Mouse (Mus musculus): ENCODE data around the gene Grin2b. TPM values are rescaled to one million over a fixed set of nuclear protein-coding genes. Genes with fewer than 3 reads are reported as not detected.
A peak's percentile ranks its signal among the peaks of the same experiment; 100 is the strongest.
"Not testable (repeated sequence)": the region's sequence is repeated elsewhere in the genome, so short reads cannot be mapped to it uniquely, and the experiment has no call there.

Grin2b gene
- total and polyA plus RNA-seq, 3 experiments, result not detected

DNA sequence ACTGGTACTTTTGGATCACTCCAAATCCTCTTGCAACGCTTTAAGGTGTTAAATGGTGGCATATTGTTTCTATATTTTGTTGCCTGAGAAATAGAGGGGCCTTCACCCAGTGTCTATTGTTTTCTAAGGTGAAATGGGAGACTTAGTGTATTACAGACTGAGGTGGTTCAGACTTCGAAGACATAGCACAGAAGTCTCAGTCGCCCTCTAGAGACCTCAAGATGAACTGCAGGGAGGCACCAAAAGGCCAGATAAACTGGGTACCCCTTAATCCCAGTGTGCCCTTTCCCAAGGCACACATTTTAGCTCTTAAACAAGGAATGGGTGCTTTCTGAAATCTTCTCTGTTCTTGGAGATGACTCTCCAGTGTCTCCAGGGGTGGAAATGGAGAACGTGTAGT, 345.4 kb downstream of the Grin2b start:
- Histone ChIP-seq H3K27ac (ENCODE audit: insufficient read depth, low read depth) (no peak overlapping the region), H3K9ac (ENCODE audit: insufficient read depth, low read depth) (no peak overlapping the region), H3K4me1 (ENCODE audit: control insufficient read depth in 1 of 2, insufficient read depth in 2 of 2) (no peaks in the 10 kb centered on the region), H3K4me3 (replicated peaks in 1 of 3; ENCODE audit: low read depth in 2 of 3, low read length in 2 of 3, poor library complexity in 1 of 3) (no peak overlapping the region), H3K79me2 (replicated peaks; ENCODE audit: control insufficient read depth, extremely low read depth, insufficient read depth, poor library complexity, severe bottlenecking) (no peaks in the 10 kb centered on the region), H3K27me3 (replicated peaks) (no peaks in the 10 kb centered on the region), H3K4me2 (ENCODE audit: insufficient read depth, low read depth, poor library complexity, severe bottlenecking) (no peak overlapping the region), H3K36me3 (replicated peaks in 1 of 2; ENCODE audit: control insufficient read depth in 1 of 2, insufficient read depth in 1 of 2, low read length in 1 of 2) (no peaks in the 10 kb centered on the region), H3K9me3 (replicated peaks; ENCODE audit: low read length) (peaks cover 72% of the 10 kb centered on the region)
- dilution Hi-C loops (cut with MboI; ENCODE audit: extremely low pct_ligation_motif_present, extremely low pct_unique_long_range_greater_than_20kb, low sequenced_read_pairs) (no loop called here), in situ Hi-C loops (cut with MboI; ENCODE audit: low pct_ligation_motif_present, low pct_unique_long_range_greater_than_20kb, low sequenced_read_pairs) (no loop called here)
- TF ChIP-seq JUN (IDR thresholded peaks at IDR 0.05; ENCODE audit: insufficient read depth, low read depth, low read length) (no peak), RAD21 (IDR thresholded peaks at IDR 0.05; ENCODE audit: low read depth, low read length) (no peak; the same call in 1 of the 2 replicates), CTCF (conservative IDR thresholded peaks at IDR 0.05 in 1 of 2, IDR thresholded peaks at IDR 0.05 in 1 of 2; ENCODE audit: low read depth in 2 of 2, low read length in 2 of 2) (peak in 1 of 2 experiments; percentile 9; a peak in 1 of 4 replicates)
- DNase-seq (ENCODE audit: extremely low read depth), result no peak

DNA sequence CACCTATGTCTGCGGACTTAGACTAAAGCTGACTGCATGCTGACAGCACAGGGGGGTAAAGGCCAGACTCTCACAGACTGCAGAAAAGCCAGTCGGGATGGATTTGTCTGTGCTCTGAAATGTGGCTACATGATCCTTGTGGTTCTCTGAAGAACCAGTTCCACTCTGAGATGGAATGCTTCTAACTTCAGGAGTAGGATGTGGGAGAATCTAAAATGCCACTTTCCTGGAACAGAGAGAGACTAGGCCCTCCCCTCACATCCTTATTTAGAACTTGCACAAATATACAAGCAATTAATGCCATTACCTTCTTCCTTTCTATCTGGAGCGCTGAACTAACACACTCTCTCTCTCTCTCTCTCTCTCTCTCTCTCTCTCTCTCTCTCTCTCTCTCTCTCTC, 346.0 kb downstream of the Grin2b start:
- H3K36me3 ChIP-seq (replicated peaks in 1 of 2; ENCODE audit: control insufficient read depth in 1 of 2, insufficient read depth in 1 of 2, low read length in 1 of 2), result no peaks in the 10 kb centered on the region
- no peak for DNase-seq (ENCODE audit: extremely low read depth)
- no peaks in the 10 kb centered on the region for H3K27me3 ChIP-seq (replicated peaks)
- H3K27ac ChIP-seq (ENCODE audit: insufficient read depth, low read depth), result no peak overlapping the region
- no peak overlapping the region for H3K4me3 ChIP-seq (replicated peaks in 1 of 3; ENCODE audit: low read depth in 2 of 3, low read length in 2 of 3, poor library complexity in 1 of 3)
- no peaks in the 10 kb centered on the region for H3K4me1 ChIP-seq (ENCODE audit: control insufficient read depth in 1 of 2, insufficient read depth in 2 of 2)
- peaks cover 72% of the 10 kb centered on the region for H3K9me3 ChIP-seq (replicated peaks; ENCODE audit: low read length)
- dilution Hi-C loops (cut with MboI; ENCODE audit: extremely low pct_ligation_motif_present, extremely low pct_unique_long_range_greater_than_20kb, low sequenced_read_pairs), result no loop called here
- H3K4me2 ChIP-seq (ENCODE audit: insufficient read depth, low read depth, poor library complexity, severe bottlenecking), result no peak overlapping the region
- no peaks in the 10 kb centered on the region for H3K79me2 ChIP-seq (replicated peaks; ENCODE audit: control insufficient read depth, extremely low read depth, insufficient read depth, poor library complexity, severe bottlenecking)
- no peak for TF ChIP-seq TBP (conservative IDR thresholded peaks at IDR 0.05; ENCODE audit: low read depth, low read length)
- H3K9ac ChIP-seq (ENCODE audit: insufficient read depth, low read depth), result no peak overlapping the region
- in situ Hi-C loops (cut with MboI; ENCODE audit: low pct_ligation_motif_present, low pct_unique_long_range_greater_than_20kb, low sequenced_read_pairs), result no loop called here

DNA sequence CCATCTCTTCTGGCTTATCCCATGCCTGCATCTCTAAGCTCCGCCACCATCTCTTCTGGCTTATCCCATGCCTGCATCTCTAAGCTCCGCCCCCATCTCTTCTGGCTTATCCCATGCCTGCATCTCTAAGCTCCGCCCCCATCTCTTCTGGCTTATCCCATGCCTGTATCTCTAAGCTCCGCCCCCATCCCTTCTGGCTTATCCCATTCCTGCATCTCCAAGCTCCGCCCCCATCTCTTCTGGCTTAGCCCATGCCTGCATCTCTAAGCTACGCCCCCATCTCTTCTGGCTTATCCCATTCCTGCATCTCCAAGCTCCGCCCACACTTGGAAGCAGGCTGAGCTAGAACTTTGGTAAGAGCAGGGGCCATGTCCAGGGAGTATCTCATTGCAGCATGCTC, 346.5 kb downstream of the Grin2b start:
- H3K79me2 ChIP-seq (replicated peaks; ENCODE audit: control insufficient read depth, extremely low read depth, insufficient read depth, poor library complexity, severe bottlenecking); H3K4me2 ChIP-seq (ENCODE audit: insufficient read depth, low read depth, poor library complexity, severe bottlenecking); dilution Hi-C loops (cut with MboI; ENCODE audit: extremely low pct_ligation_motif_present, extremely low pct_unique_long_range_greater_than_20kb, low sequenced_read_pairs); H3K27me3 ChIP-seq (replicated peaks); H3K4me3 ChIP-seq (replicated peaks in 1 of 3; ENCODE audit: low read depth in 2 of 3, low read length in 2 of 3, poor library complexity in 1 of 3); H3K9ac ChIP-seq (ENCODE audit: insufficient read depth, low read depth); H3K36me3 ChIP-seq (replicated peaks in 1 of 2; ENCODE audit: control insufficient read depth in 1 of 2, insufficient read depth in 1 of 2, low read length in 1 of 2); H3K4me1 ChIP-seq (ENCODE audit: control insufficient read depth in 1 of 2, insufficient read depth in 2 of 2); DNase-seq (ENCODE audit: extremely low read depth); in situ Hi-C loops (cut with MboI; ENCODE audit: low pct_ligation_motif_present, low pct_unique_long_range_greater_than_20kb, low sequenced_read_pairs); H3K27ac ChIP-seq (ENCODE audit: insufficient read depth, low read depth): not testable (repeated sequence)
- peaks cover 73% of the 10 kb centered on the region for H3K9me3 ChIP-seq (replicated peaks; ENCODE audit: low read length)

DNA sequence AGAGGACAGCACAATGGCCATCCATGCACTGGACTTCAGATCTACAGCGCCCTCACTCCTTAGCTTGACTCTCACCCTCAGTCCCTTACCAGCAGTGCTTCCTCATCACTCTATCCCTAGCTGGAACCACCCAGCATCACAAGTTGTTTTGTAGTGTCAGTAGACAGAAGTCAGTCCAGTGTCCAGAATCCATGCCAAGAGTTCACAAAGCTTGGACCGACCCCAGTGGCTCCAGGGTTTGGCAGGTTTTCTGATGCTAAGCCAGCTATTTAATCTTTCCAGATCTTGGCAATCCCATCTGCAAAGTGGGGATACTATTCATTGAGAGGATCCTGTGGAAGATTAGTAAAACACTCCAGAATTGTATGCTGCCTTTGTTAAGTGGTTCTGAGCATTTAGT, 355.9 kb downstream of the Grin2b start:
- peaks cover 85% of the 10 kb centered on the region for H3K9me3 ChIP-seq (replicated peaks; ENCODE audit: low read length)
- H3K36me3 ChIP-seq (replicated peaks in 1 of 2; ENCODE audit: control insufficient read depth in 1 of 2, insufficient read depth in 1 of 2, low read length in 1 of 2), result no peaks in the 10 kb centered on the region
- dilution Hi-C loops (cut with MboI; ENCODE audit: extremely low pct_ligation_motif_present, extremely low pct_unique_long_range_greater_than_20kb, low sequenced_read_pairs) (no loop called here), in situ Hi-C loops (cut with MboI; ENCODE audit: low pct_ligation_motif_present, low pct_unique_long_range_greater_than_20kb, low sequenced_read_pairs) (no loop called here)
- TF ChIP-seq CHD2 (IDR thresholded peaks at IDR 0.05; ENCODE audit: low read length) (no peak), POLR2A (IDR thresholded peaks at IDR 0.05; ENCODE audit: low read depth, low read length) (no peak), MXI1 (IDR thresholded peaks at IDR 0.05; ENCODE audit: low read depth, low read length) (no peak), JUND (conservative IDR thresholded peaks at IDR 0.05; ENCODE audit: low read depth, low read length) (no peak)
- no peaks in the 10 kb centered on the region for H3K27me3 ChIP-seq (replicated peaks)
- no peak overlapping the region for H3K4me2 ChIP-seq (ENCODE audit: insufficient read depth, low read depth, poor library complexity, severe bottlenecking)
- H3K27ac ChIP-seq (ENCODE audit: insufficient read depth, low read depth), result no peak overlapping the region
- no peak for DNase-seq (ENCODE audit: extremely low read depth)
- no peak overlapping the region for H3K4me3 ChIP-seq (replicated peaks in 1 of 3; ENCODE audit: low read depth in 2 of 3, low read length in 2 of 3, poor library complexity in 1 of 3)
- no peak overlapping the region for H3K9ac ChIP-seq (ENCODE audit: insufficient read depth, low read depth)
- H3K4me1 ChIP-seq (ENCODE audit: control insufficient read depth in 1 of 2, insufficient read depth in 2 of 2), result no peaks in the 10 kb centered on the region
- no peaks in the 10 kb centered on the region for H3K79me2 ChIP-seq (replicated peaks; ENCODE audit: control insufficient read depth, extremely low read depth, insufficient read depth, poor library complexity, severe bottlenecking)
